Mouse (Mus musculus) embryonic facial prominence, embryonic 11.5 days (tissue): ENCODE measurements around the gene Ces2a. TPM values are rescaled to one million over a fixed set of nuclear protein-coding genes. Genes with fewer than 3 reads are reported as not detected.

Experiments used
- ATAC-seq: fragments of 200-750 bp; cut with Nextera tagmentation; replicated peaks from 2 replicates; pipeline ENCODE4 v1.8.0; 2017; ENCODE audit warnings: low read depth; ENCODE audit not compliant: insufficient number of reproducible peaks, low FRiP score, low TSS enrichment
- DNase-seq: peaks from one replicate; pipeline ENCODE4 v3.0.0-alpha.2; 2015; ENCODE audit warnings: low spot score
- H3K27ac ChIP-seq: fragments of 300-500 bp; sonication (generic); replicated peaks from 2 replicates; pipeline ENCODE4 v1.5.1; 2014; ENCODE audit warnings: mild to moderate bottlenecking, low read depth, low read length, control low read depth
- H3K27me3 ChIP-seq: fragments of 300-500 bp; sonication (generic); 2 replicates; pipeline ENCODE4 v1.6.1; 2014; ENCODE audit warnings: mild to moderate bottlenecking, low read length, moderate library complexity, mixed read lengths; ENCODE audit not compliant: control insufficient read depth, insufficient read depth
- H3K36me3 ChIP-seq: fragments of 300-500 bp; sonication (generic); replicated peaks from 2 replicates; pipeline ENCODE4 v1.6.1; 2014; ENCODE audit warnings: low read depth, mild to moderate bottlenecking, low read length, moderate library complexity, mixed read lengths; ENCODE audit not compliant: control insufficient read depth, insufficient read depth
- H3K4me1 ChIP-seq: fragments of 300-500 bp; sonication (generic); 2 replicates; pipeline ENCODE4 v1.6.1; 2014; ENCODE audit warnings: low read length, mixed read lengths; ENCODE audit not compliant: control insufficient read depth, insufficient read depth
- H3K4me2 ChIP-seq: fragments of 300-500 bp; sonication (generic); 2 replicates; pipeline ENCODE4 v1.6.1; 2014; ENCODE audit warnings: low read depth, mild to moderate bottlenecking, control low read depth, low read length, moderate library complexity
- H3K4me3 ChIP-seq: fragments of 300-500 bp; sonication (generic); 2 replicates; pipeline ENCODE4 v1.5.1; 2014; ENCODE audit warnings: low read depth, low read length, control low read depth
- H3K9ac ChIP-seq: fragments of 300-500 bp; sonication (generic); replicated peaks from 2 replicates; pipeline ENCODE4 v1.6.1; 2014; ENCODE audit warnings: mild to moderate bottlenecking, control low read depth, low read length
- H3K9me3 ChIP-seq: fragments of 300-500 bp; sonication (generic); replicated peaks from 2 replicates; pipeline ENCODE4 v1.6.1; 2016; ENCODE audit warnings: mild to moderate bottlenecking, low read length, inconsistent platforms, mixed read lengths; ENCODE audit not compliant: control insufficient read depth
- WGBS: fragments of 180-500 bp; shearing (Covaris S2); extraction: QIAGEN DNeasy Blood & Tissue Kit; methylation state at CpG from one replicate; pipeline ENCODE4 v1.1.7; 2014; 5-methylcytosine and 5-hydroxymethylcytosine counted together
- polyA plus RNA-seq: library from polyadenylated mRNA; unstranded; fragments of >200 nt; fragmentation: Nextera tagmentation; extraction: Ambion mirVana; gene quantifications from 2 replicates; pipeline ENCODE4 v1.2.1, GENCODE M21; 2014

The Ces2a gene
- not detected in 2 replicates for polyA plus RNA-seq

- Histone ChIP-seq H3K36me3 (no peaks in the 10 kb centered on the region), H3K4me3 (no peak within 1 kb of the TSS), H3K4me1 (no peaks in the 10 kb centered on the region), H3K4me2 (no peak within 1 kb of the TSS), H3K9ac (no peak within 1 kb of the TSS), H3K27ac (no peak within 1 kb of the TSS), H3K9me3 (no peaks in the 10 kb centered on the region), H3K27me3 (no peaks in the 10 kb centered on the region)
- ATAC-seq (no peak), DNase-seq (no peak)
- 80% methylated on average over 1 of the region's 1 CpGs for whole genome bisulfite sequencing
These were observed at the start of gene Ces2a for GRCm38 (mm10) chr8:104733753-104734152. TSS of gene Ces2a (plus strand) at chr8:104734003.

GRCm38 (mm10) chr8:104688433-104688832 lies 45.4 kb upstream of the Ces2a start:
- DNase-seq (no peak), ATAC-seq (no peak)
- H3K4me3 ChIP-seq: no peak overlapping the region
- no peaks in the 10 kb centered on the region for H3K4me1 ChIP-seq
- H3K27me3 ChIP-seq: no peaks in the 10 kb centered on the region
- H3K4me2 ChIP-seq: no peak overlapping the region
- no peaks in the 10 kb centered on the region for H3K36me3 ChIP-seq
- 83% methylated on average over 4 of the region's 4 CpGs for WGBS
- H3K9me3 ChIP-seq: no peaks in the 10 kb centered on the region
- no peak overlapping the region for H3K27ac ChIP-seq
- no peak overlapping the region for H3K9ac ChIP-seq

- no peaks in the 10 kb centered on the region for H3K9me3 ChIP-seq
- H3K9ac ChIP-seq: no peak overlapping the region
- DNase-seq (no peak), ATAC-seq (no peak)
- no peaks in the 10 kb centered on the region for H3K27me3 ChIP-seq
- no peak overlapping the region for H3K4me2 ChIP-seq
- no peaks in the 10 kb centered on the region for H3K36me3 ChIP-seq
- H3K4me1 ChIP-seq: no peaks in the 10 kb centered on the region
- H3K27ac ChIP-seq: no peak overlapping the region
- 83% methylated on average over 2 of the region's 2 CpGs for WGBS
- no peak overlapping the region for H3K4me3 ChIP-seq
These were observed 35.2 kb upstream of the Ces2a start for GRCm38 (mm10) chr8:104698556-104698955.

- Histone ChIP-seq H3K27me3 (no peaks in the 10 kb centered on the region), H3K4me3 (no peak overlapping the region), H3K27ac (no peak overlapping the region), H3K9me3 (no peaks in the 10 kb centered on the region), H3K4me2 (no peak overlapping the region), H3K4me1 (no peaks in the 10 kb centered on the region), H3K36me3 (no peaks in the 10 kb centered on the region), H3K9ac (no peak overlapping the region)
- no peak for ATAC-seq
- no peak for DNase-seq
- 84% methylated on average over 2 of the region's 2 CpGs for WGBS
These were observed 31.9 kb upstream of the Ces2a start for GRCm38 (mm10) chr8:104701900-104702299.

GRCm38 (mm10) chr8:104721166-104721565 lies 12.6 kb upstream of the Ces2a start:
- no peak for ATAC-seq

GRCm38 (mm10) chr8:104731451-104731850 lies 2.4 kb upstream of the Ces2a start:
- H3K9me3 ChIP-seq: no peaks in the 10 kb centered on the region
- no peak for DNase-seq
- no peak overlapping the region for H3K4me2 ChIP-seq
- H3K9ac ChIP-seq: no peak overlapping the region
- no peaks in the 10 kb centered on the region for H3K27me3 ChIP-seq
- H3K4me1 ChIP-seq: no peaks in the 10 kb centered on the region
- WGBS: 88% methylated on average over 4 of the region's 4 CpGs
- ATAC-seq: no peak
- H3K4me3 ChIP-seq: no peak overlapping the region
- H3K36me3 ChIP-seq: no peaks in the 10 kb centered on the region
- H3K27ac ChIP-seq: no peak overlapping the region

More at GRCm38 (mm10) chr8:104721166-104721565, 12.6 kb upstream of the Ces2a start:
- Histone ChIP-seq H3K4me1 (no peaks in the 10 kb centered on the region), H3K4me2 (no peak overlapping the region), H3K9me3 (no peaks in the 10 kb centered on the region), H3K36me3 (no peaks in the 10 kb centered on the region), H3K9ac (no peak overlapping the region), H3K4me3 (no peak overlapping the region), H3K27ac (no peak overlapping the region), H3K27me3 (no peaks in the 10 kb centered on the region)
- 80% methylated on average over 8 of the region's 8 CpGs for WGBS
- DNase-seq: no peak

- Histone ChIP-seq H3K36me3 (no peaks in the 10 kb centered on the region), H3K9me3 (no peaks in the 10 kb centered on the region), H3K4me2 (no peak overlapping the region), H3K27me3 (no peaks in the 10 kb centered on the region), H3K9ac (no peak overlapping the region), H3K4me3 (no peak overlapping the region), H3K27ac (no peak overlapping the region), H3K4me1 (no peaks in the 10 kb centered on the region)
- no peak for ATAC-seq
- WGBS: 64% methylated on average over 6 of the region's 6 CpGs
- DNase-seq: no peak
These were observed 1.8 kb upstream of the Ces2a start for GRCm38 (mm10) chr8:104731969-104732368.

- H3K27ac ChIP-seq: no peak overlapping the region
- no peaks in the 10 kb centered on the region for H3K4me1 ChIP-seq
- 84% methylated on average over 1 of the region's 1 CpGs for WGBS
- no peak overlapping the region for H3K9ac ChIP-seq
- no peak overlapping the region for H3K4me3 ChIP-seq
- H3K4me2 ChIP-seq: no peak overlapping the region
- ATAC-seq: no peak
- no peaks in the 10 kb centered on the region for H3K36me3 ChIP-seq
- H3K9me3 ChIP-seq: no peaks in the 10 kb centered on the region
- no peak for DNase-seq
- H3K27me3 ChIP-seq: no peaks in the 10 kb centered on the region
These were observed 8.2 kb downstream of the Ces2a start for GRCm38 (mm10) chr8:104742039-104742438.
